Mouse (Mus musculus) cerebellum, postnatal 36 days (tissue): ENCODE results near the gene Tmem59l.

Experiments
- DNase-seq, 2 experiments: peaks; one replicate each; pipeline ENCODE4 v3.0.0; 2021 to 2022; ENCODE audit warnings: mixed read lengths in 2 of 2

Tmem59l gene

GRCm38 (mm10) chr8:70458462-70458861 is 28.7 kb downstream of the Tmem59l start:
- DNase-seq = no peak

GRCm38 (mm10) chr8:70457882-70458281 is 29.3 kb downstream of the Tmem59l start:
- DNase-seq = no peak

- no peak for DNase-seq
Observed at GRCm38 (mm10) chr8:70456996-70457395, 30.2 kb downstream of the Tmem59l start.

GRCm38 (mm10) chr8:70453852-70454251 is 33.3 kb downstream of the Tmem59l start:
- DNase-seq = no peak

- no peak for DNase-seq
Observed at GRCm38 (mm10) chr8:70452196-70452966, 34.8 kb downstream of the Tmem59l start.

GRCm38 (mm10) chr8:70447639-70448420 is 39.3 kb downstream of the Tmem59l start:
- DNase-seq = peak in 1 of 2 experiments; percentile 43

GRCm38 (mm10) chr8:70445988-70446387 is 41.2 kb downstream of the Tmem59l start:
- DNase-seq = no peak

GRCm38 (mm10) chr8:70443326-70443725 is 43.8 kb downstream of the Tmem59l start:
- no peak for DNase-seq

- DNase-seq = no peak
Observed at GRCm38 (mm10) chr8:70441565-70441964, 45.6 kb downstream of the Tmem59l start.

- DNase-seq = no peak
Observed at GRCm38 (mm10) chr8:70440246-70440645, 46.9 kb downstream of the Tmem59l start.

GRCm38 (mm10) chr8:70439848-70440179 is 47.3 kb downstream of the Tmem59l start:
- DNase-seq = no peak

GRCm38 (mm10) chr8:70439055-70439847 is 47.9 kb downstream of the Tmem59l start, which contains the start of gene Crtc1:
Gene Crtc1, minus strand, starts transcription at chr8:70439579.
- peak; percentile 95 to 98 for DNase-seq

GRCm38 (mm10) chr8:70438423-70438822 is 48.7 kb downstream of the Tmem59l start:
- no peak for DNase-seq

- DNase-seq = peak; percentile 57 to 61
Observed at GRCm38 (mm10) chr8:70435156-70435555, 52.0 kb downstream of the Tmem59l start.
